Mouse (Mus musculus) stomach, postnatal 0 days (tissue): ENCODE measurements at regions not wholly inside any gene's neighbourhood (a gene's known extent, or its start where the extent isn't known, plus 50 kb on each side); places are given as distances from the start of the nearest gene placed in this dataset.

Source experiments
- CTCF ChIP-seq: IDR thresholded peaks from 2 replicates; pipeline ENCODE4 v1.5.1; 2016; ENCODE audit warnings: antibody characterized with exemption, low read depth, mild to moderate bottlenecking, moderate library complexity
- EP300 ChIP-seq: optimal IDR thresholded peaks from 2 replicates; pipeline ENCODE3; 2016; ENCODE audit warnings: antibody characterized with exemption

DNA sequence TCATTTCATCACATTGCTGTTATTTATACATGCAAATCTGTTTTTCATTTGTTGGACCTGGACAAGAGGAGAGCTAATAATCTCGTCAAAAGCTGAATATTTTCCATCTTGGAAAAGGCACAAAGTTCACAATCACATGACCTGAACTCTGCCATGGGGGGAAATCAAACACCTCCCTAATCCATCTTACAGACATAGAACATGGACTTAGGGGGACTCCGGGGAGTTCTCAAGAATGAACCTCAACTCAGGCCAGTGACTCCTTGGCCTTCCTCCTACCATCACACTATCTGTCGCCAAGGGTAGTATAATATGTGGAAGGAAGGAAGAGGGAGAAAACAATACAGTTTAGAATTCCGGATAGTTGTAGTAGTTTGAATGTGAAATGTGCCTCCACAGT is 602.1 kb downstream of the Ebf1 start:
- TF ChIP-seq CTCF = no peak
- no peak for TF ChIP-seq EP300
